Mouse (Mus musculus) adrenal gland, postnatal 36 days (tissue): ENCODE data around the gene Gm38655. TPM values are rescaled to one million over a fixed set of nuclear protein-coding genes. Genes with fewer than 3 reads are reported as not detected.
"Not testable (repeated sequence)": the region's sequence is repeated elsewhere in the genome, so short reads cannot be mapped to it uniquely, and the experiment has no call there.

ENCODE experiments used
- DNase-seq, 2 experiments: peaks; one replicate each; pipeline ENCODE4 v3.0.0; 2021; ENCODE audit warnings: mixed read lengths in 1 of 2
- total RNA-seq, 2 experiments: library from RNA; stranded (reverse); gene quantifications; 2 replicates each; pipeline ENCODE4 v1.2.3; 2021

Gene Gm38655
- total RNA-seq, 2 experiments from 2014 or later = 0.43 TPM; not detected in 1

- no peak for DNase-seq
Observed at GRCm38 (mm10) chr17:25169706-25170105, 5.6 kb downstream of the Gm38655 start.

GRCm38 (mm10) chr17:25165970-25166671, 9.2 kb downstream of the Gm38655 start:
- no peak for DNase-seq

- DNase-seq = no peak
Observed at GRCm38 (mm10) chr17:25164770-25165169, 10.5 kb downstream of the Gm38655 start.

- no peak for DNase-seq
Observed at GRCm38 (mm10) chr17:25163387-25163786, 11.9 kb downstream of the Gm38655 start.

- DNase-seq = no peak
Observed at GRCm38 (mm10) chr17:25162161-25162560, 13.1 kb downstream of the Gm38655 start, which contains the start of gene Ccdc154. Gene Ccdc154, plus strand, starts transcription at chr17:25162461.

- DNase-seq = no peak
Observed at GRCm38 (mm10) chr17:25139960-25140359, 35.3 kb downstream of the Gm38655 start.

- no peak for DNase-seq
Observed at GRCm38 (mm10) chr17:25138803-25139202, 36.5 kb downstream of the Gm38655 start.

- DNase-seq = no peak
Observed at GRCm38 (mm10) chr17:25135622-25136021, 39.6 kb downstream of the Gm38655 start.

- DNase-seq = peak; percentile 95
Observed at GRCm38 (mm10) chr17:25133275-25133698, 42.0 kb downstream of the Gm38655 start, which contains the start of gene Clcn7. Gene Clcn7, plus strand, starts transcription at chr17:25133391.

GRCm38 (mm10) chr17:25130060-25130459, 45.2 kb downstream of the Gm38655 start:
- no peak for DNase-seq

- DNase-seq = peak in 1 of 2 experiments; percentile 23
Observed at GRCm38 (mm10) chr17:25127681-25128080, 47.6 kb downstream of the Gm38655 start.

- peak; percentile 61 to 65 for DNase-seq
Observed at GRCm38 (mm10) chr17:25127079-25127478, 48.2 kb downstream of the Gm38655 start.

- DNase-seq = not testable (repeated sequence)
Observed at GRCm38 (mm10) chr17:25125442-25126060, 49.7 kb downstream of the Gm38655 start.

- DNase-seq = peak in 1 of 2 experiments; percentile 16
Observed at GRCm38 (mm10) chr17:25123979-25124378, 51.3 kb downstream of the Gm38655 start.

Other genes starting within 250 kb of the Gm38655 start
- gene Mapk8ip3, start 238.5 kb downstream of the Gm38655 start, total RNA-seq = 100 to 1,000 TPM in 1 of 2 experiments, 10 to 100 TPM in 1; 82.1 to 126 TPM
- gene Jpt2, start 214.8 kb downstream of the Gm38655 start, total RNA-seq = 10 to 100 TPM; 25.1 to 26.4 TPM
- gene Cramp1l, start 159.7 kb downstream of the Gm38655 start, total RNA-seq = 10 to 100 TPM; 18.8 to 21.5 TPM
- gene Ift140, start 159.4 kb downstream of the Gm38655 start, total RNA-seq = 10 to 100 TPM; 18.9 to 32.1 TPM
- 10 to 100 TPM; 31.4 to 39.7 TPM for gene Tmem204, start 91.9 kb downstream of the Gm38655 start, total RNA-seq
- 10 to 100 TPM; 19.7 to 22.4 TPM for gene Telo2, start 59.5 kb downstream of the Gm38655 start, total RNA-seq
- not detected for gene Ptx4, start 54.7 kb downstream of the Gm38655 start, total RNA-seq
- 10 to 100 TPM; 42.0 to 43.8 TPM for gene Clcn7, start 42.1 kb downstream of the Gm38655 start, total RNA-seq
- gene Ccdc154, start 13.0 kb downstream of the Gm38655 start, total RNA-seq = not detected
- gene BC003965, start 9.1 kb upstream of the Gm38655 start, total RNA-seq = 10 to 100 TPM; 18.7 to 20.7 TPM
- 10 to 100 TPM; 16.5 to 17.6 TPM for gene Unkl, start 12.9 kb upstream of the Gm38655 start, total RNA-seq
- gene Gnptg, start 64.7 kb upstream of the Gm38655 start, total RNA-seq = 10 to 100 TPM; 41.2 to 43.2 TPM
- 10 to 100 TPM; 23.1 to 29.0 TPM for gene Tsr3, start 64.7 kb upstream of the Gm38655 start, total RNA-seq
- 10 to 100 TPM in 1 of 2 experiments, 1 to 10 TPM in 1; 6.9 to 10.7 TPM for gene Baiap3, start 80.9 kb upstream of the Gm38655 start, total RNA-seq
- gene Ube2i, start 99.2 kb upstream of the Gm38655 start, total RNA-seq = 100 to 1,000 TPM; 242 to 248 TPM
- under 1 TPM; 0.30 to 0.43 TPM for gene Prss34, start 122.9 kb upstream of the Gm38655 start, total RNA-seq
- not detected for gene Prss28, start 133.2 kb upstream of the Gm38655 start, total RNA-seq
- gene Prss29, start 143.2 kb upstream of the Gm38655 start, total RNA-seq = not detected
- 1 to 10 TPM in 1 of 2 experiments, under 1 TPM in 1; 0.63 to 1.2 TPM for gene Tpsab1, start 170.1 kb upstream of the Gm38655 start, total RNA-seq
- gene Tpsb2, start 190.8 kb upstream of the Gm38655 start, total RNA-seq = 1 to 10 TPM; 2.8 to 3.2 TPM
- gene Tpsg1, start 193.8 kb upstream of the Gm38655 start, total RNA-seq = not detected